Mouse (Mus musculus) gastrocnemius, adult 18-20 months (tissue): ENCODE measurements at regions not wholly inside any gene's neighbourhood (a gene's known extent, or its start where the extent isn't known, plus 50 kb on each side); places are given as distances from the start of the nearest gene placed in this dataset.

Experiments
- DNase-seq: peaks from one replicate; pipeline ENCODE4 v3.0.0; 2021; ENCODE audit warnings: low spot score

DNA sequence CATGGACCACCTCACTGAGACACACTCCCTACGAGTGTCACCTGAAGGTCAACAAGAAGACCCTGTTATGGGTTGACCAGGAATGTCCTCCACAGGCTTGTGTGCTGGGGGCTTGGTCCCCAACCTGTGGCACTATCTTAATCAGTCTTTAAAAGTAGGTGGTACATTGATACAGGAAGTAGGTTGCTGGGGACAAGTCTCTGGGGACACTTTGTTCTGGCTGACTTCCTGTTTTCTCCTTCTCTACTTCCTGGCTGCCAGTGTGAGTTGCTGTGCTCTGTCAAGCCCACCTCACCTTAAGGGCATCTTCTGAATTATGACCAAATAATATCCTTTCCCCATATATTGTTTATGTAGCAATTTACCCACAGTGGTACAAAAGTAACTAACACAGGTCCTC, 96.1 kb downstream of the Cct6b start:
- DNase-seq = no peak

DNA sequence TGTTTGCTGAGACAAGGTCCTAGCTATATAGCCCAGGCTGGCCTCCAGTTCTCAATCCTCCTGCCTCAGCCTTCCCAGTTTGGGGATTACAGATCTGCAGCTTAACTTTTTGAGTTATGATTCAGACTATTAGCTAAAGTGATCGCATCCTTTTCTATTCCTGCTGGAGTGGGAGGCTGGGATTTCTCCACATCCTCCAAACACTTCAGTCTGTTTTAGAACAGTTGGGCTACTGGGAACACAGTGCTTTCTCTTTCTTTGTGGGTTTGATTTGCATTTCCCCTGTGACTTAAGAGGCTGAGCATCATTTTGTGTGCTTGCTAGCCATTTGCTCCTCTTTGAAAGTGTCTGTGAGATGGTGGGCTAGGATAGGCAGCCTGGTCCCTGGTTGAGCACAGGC, 100.0 kb downstream of the Cct6b start:
- no peak for DNase-seq

DNA sequence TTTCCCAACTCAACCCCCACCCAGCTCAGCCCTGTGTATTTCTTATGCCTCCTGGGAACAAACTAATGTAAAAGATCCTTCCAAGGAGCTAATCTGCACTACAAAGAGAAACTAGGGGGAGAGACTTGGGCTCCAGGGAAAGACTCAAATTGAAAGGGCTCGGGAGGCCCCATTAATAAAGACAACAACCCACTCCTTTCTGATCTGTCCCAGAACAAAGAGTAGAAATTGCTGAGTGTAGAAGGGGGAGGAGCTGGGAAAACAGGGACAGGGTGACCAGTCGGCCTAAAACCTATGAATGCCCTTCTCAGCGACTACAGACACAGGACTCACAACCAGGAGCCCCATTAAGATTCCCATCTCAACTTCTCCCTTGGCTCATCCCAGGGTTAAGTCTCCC, 102.0 kb downstream of the Cct6b start:
- no peak for DNase-seq

DNA sequence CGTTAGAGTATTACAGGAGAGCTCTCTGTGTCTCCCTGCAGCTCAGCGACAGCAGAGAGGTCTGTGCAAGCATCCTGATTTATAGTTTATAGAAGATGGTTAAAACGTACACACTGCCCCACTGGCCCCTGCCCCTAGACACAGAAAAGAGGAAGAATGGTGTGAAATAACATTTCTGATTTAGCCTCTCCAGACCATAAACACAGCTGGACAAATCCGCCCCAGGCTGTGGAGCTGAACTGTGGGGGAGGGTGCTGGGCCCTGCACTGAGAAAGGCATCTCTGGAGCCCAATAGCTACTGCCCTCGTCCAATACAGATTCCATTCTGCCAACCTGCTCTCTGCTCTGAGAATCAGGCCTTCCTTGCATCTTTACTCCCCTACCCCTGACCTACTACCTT, 112.4 kb downstream of the Cct6b start:
- DNase-seq = no peak

DNA sequence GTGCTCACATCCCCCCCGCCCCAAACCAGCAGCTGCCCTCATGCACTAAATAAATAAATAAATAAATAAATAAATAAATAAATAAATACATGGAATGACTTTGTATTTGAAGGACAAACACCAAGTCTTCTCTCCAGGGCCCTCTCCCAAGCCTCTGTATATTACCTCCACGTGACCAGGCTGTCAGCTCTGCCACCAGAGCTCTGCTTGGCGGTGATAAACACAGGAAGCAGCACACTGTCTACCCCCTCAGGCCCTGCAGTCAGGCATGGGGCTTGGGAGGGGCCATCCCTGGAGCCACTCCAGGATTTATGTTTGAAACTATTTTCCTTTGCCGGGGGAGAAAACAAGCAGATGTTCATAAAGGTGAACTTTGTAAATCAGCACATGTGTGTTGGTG, 125.6 kb downstream of the Cct6b start:
- DNase-seq = no peak

DNA sequence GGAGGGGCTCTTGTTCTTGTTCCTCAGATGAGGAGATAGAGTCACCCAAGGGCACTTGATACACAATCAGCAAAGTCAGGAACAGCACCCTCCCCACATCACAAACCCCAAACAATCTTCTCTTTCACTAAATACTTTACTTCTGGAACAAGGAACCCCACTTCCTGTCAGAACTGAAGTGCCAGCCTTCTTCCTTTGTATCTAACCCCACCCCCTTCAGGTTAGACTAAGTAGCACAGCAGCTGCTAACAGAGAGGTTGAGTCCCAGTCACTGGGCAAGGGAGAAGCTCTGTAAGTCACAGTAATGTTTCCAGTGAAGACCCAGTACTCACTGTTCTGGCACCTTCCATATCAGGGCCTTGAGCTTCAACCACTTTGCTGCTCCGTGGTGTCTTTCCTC, 131.9 kb downstream of the Cct6b start:
- DNase-seq = no peak

DNA sequence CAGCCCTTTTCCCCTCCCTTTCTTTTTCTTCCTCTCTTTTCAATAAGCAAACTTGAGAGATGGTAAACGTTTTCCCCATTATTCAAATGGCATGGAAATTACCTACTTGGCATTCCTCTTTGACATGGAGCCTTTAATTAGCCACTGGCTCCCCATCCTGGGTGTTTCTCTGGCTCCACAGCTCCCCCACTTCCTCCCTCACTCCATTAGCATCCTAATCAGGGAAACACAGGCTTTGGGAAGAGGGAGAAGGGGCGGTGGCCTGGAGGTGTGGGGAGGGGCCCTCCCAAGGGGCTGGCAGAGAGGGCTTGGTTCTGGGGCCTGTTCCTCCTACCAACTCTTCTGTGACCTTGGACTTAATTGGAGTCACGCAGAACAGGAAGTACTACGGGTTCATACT, 132.7 kb downstream of the Cct6b start:
- no peak for DNase-seq

DNA sequence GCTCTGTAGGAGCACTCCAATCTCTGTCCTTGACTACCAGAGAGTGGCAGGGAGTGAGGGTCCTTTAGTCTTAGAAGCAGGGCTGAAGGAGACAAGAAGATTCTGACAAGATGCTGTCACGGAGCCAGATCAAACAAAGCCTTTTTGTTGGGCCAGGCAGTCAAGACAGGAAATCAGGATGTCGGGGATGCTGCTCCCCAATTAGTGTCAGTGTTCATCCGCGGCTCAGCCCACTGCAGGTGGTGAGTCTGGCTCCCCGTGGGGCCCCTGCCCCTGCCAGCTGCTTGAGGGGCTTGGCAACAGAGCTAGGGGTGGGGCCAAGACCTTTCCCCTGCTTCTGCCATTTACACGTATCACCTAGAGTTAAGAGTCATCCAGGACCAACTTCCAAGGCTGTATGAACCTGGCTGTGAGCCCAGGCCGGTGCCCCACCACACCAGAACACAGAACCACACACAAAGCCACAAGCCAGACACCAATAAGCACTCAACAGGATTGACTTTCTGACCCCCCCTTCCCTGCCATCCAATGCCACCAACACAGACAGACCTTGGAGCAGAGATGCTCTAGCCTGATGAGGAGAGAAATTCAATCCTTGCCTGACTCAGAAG, 137.5 kb downstream of the Cct6b start:
- no peak for DNase-seq

DNA sequence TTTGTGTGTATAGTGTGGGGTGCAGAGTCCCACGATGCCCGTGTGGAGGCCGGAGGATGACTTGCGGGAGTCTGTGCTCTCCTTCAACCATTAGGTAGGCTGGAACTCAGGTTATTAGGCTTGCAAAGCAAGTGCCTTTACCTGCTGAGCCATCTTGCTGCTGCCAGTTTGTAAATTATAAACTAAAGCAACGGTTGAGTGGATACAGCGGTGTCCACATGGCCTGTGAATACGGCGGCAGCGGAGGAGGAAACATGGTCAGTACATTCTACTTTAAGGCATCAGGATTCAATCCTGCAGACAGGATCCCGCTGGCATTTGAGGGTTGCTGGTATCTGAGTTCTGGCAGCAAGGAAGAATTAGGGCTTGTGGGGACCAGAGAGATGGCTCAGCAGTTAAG, 143.1 kb downstream of the Cct6b start:
- DNase-seq = no peak

DNA sequence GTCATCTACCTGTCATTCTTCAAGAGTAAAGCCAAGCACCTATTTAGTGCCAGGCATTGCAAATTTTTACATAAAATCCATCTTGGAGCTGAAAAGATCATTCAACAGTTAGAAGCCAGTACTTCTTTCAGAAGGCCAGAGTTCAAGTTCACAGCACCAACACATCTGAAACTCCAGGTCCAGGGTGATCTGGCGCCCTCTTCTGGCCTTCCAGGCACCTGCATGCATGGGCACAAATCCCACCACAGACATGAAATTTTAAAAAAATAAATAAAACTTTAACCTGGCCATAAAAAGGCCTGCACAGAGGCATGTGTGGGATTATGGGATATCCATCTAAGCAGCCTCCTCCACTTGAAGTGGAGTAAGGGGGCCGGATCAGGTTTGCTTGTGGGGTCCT, 144.7 kb downstream of the Cct6b start:
- DNase-seq = no peak

DNA sequence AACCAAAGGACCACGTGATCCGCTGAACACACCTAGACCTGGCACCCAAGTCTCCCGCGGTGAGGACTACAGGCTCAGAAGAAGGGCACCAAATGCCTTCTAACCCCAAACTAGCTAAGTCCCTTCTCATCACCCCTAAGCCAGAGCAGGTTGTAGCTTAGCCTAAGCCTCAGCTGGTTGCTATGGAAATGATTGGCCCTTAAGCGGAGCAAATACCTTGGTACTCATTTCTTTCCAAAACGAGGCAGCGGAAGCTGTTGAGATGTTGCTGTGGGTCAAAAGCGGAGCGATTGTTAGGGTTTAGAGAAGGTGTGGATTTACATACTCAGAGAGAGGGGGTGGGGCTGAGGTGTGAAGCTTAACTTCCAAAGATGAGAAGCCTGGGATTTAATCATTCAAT, 145.7 kb downstream of the Cct6b start:
- DNase-seq = no peak

DNA sequence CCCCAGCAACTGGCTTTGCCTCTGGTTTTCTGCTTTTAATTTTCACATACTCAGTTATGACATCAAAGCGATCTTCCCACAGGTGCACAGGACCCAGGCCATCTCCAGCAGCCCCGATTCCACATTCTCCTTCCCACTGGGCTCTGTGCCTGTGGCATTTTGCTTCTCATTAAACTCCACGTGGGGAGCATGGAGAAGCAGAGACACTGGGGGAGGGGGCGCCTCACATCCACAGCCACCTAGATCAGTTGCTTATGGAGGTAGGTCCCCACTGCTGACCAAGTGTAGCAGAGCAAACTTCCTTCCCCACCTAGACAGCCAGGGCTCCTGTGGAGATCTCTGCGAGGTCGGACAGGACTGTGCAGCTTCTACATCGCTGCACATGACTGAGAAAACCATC, 147.3 kb downstream of the Cct6b start:
- DNase-seq = no peak

DNA sequence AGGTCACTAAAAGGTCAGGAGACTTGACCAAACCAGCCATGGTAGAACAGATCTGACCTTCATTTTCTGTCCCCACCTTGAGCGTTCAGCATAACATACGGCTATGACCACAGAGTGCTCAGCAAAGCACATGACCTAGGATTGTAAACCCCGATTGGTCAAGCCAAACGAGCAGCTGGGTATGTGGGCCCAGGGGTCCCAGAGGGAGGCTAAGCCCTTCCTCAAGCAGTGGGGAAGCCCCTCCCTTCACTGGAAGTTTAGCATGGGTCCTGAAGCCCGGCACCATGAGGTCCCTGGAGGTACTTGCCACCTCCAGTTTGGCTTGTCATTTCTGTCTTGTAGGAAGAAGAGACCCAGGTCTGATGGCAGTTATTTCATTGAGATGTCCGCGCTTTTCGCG, 149.8 kb downstream of the Cct6b start:
- DNase-seq = no peak

DNA sequence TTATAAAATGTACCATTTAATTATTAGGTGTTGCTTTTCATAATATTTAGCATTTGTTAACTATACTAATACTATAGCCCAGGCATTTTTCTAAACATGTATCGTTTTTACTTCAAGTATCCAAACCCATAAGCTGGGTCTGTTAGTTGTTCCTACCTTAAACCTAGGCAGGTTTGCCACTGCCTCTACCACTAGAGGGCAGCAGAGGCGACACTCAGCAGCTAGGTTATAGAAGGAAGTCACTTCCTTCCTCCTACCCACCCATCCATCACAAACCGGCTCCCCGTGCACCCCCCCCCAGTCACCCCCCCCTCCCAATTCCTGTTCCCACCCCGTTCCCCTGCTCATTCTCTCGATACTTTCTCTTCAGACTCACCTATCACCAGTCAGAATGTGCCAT, 150.6 kb downstream of the Cct6b start:
- peak; percentile 50 for DNase-seq

DNA sequence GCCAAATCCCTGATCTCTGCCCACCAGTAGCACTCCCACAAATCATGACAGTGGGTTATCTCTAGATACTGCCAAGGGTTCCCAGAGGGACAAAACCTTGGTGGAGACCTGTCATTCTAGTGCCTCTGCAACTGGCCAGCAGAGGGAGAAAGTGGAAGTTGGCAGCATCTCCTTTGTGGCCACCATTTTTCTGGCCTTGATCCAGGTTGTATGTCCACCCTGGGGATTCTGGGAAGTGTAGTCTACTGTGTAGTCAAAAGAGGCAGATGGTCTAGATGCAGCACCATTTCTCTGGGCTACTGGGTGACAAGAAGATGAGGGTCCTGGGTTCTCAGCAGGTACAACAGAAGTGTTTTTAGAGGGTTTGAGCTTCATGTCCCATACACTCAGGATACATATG, 152.1 kb downstream of the Cct6b start:
- peak; percentile 42 for DNase-seq

DNA sequence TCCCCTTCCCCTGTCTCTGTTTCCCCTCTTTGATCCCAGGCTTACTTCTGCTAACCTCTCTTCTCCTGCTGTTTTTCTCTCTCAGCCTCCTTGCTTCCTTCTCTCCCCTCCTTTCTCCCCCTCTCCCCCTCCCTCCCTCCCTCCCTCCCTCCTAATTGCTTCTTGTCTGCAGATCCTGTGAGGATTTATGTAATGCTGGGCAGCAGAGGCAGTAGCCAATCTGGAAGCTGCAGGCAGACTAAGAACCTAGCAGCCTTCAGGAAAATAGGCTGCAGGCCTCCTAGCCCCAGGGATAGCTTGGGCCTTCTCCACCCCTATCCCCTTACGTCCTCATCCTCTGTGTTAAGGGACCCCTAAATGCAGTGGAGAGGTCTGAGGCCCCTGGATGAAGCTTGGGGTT, 155.2 kb downstream of the Cct6b start:
- DNase-seq = no peak

DNA sequence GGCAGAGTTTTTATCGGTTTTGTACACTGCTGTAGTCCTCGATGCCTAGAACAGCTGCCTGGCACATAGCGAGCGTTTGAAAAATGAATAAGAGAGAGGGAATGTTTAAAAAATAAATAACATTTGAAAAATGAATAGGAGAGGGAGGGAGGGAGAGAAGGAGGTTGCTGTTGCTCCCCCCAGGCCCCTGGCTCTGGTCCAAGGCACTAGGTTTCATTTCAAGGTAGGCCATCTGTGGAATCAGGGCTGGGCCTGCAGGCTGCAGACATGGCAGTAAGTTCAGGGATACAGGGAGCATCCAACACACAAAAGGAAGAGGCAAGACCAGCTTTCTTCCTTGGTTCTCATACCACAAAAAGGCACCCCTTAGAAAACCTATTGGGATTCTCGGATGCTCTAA, 156.5 kb downstream of the Cct6b start:
- no peak for DNase-seq

DNA sequence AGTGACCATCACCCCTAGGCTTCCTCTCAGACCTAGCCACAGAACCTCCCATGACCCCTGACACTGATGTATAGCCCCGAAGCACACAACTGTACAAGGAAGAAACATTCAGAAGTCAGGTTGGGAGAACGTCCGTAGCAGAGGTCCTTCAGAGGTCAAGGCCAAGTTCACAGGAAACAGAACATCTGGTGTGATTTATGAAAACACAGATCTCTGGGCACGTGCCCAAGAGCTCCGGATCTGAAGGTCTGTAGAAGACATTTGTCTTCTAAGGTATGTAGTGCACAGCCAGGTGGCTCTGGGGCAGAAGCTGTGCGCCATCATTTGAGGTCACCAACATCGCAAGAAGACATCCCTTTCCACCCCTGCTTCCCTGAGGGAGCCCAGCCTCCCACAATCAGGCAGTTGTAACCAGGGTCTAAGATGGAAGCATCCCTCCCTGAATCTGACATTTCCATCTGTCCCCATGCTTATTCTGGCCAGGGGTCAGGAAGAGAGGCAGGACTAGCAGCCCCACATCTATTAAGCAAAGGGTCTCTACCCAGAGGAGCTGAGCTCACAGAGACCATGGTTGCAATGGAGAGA, 159.8 kb downstream of the Cct6b start:
- DNase-seq = no peak

DNA sequence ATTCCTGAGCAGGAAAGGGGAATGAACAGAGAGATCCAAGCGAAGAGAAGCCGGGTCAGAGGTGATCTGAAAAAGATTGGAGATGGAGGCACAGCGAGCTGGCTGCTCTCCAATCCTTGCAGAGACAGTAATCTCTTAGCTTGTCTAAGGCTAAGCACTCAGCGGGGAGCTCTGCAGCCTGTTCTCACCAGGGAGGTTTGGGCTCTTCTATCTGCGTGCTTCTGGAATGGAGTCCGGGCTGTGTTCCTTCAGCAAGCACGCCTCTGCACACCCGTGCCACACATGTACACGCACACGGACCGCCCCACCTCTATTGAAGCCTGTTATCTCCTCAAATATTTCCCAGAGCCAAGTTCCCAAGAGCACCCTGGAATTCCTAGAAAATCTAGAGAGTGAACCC, 161.3 kb downstream of the Cct6b start:
- DNase-seq = no peak

DNA sequence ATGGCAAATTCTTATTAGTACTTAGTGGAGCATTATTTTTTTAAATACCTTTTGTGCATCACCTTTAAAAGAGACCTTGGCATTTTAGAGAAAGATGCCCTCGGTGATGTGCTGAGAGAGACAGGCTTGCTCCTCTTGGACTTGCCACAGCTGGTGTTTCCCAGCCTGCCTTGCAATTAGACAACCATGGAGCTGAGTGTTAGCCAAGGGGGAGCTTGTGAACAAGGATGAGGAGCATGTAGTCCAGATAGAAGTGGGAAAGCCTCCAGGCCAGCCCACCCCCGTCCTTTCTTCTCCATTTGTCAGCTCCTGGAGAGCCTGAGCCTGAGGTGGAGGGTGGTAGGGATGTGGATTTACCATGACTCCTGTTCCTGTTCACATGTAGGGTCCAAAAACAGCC, 161.9 kb downstream of the Cct6b start:
- no peak for DNase-seq

DNA sequence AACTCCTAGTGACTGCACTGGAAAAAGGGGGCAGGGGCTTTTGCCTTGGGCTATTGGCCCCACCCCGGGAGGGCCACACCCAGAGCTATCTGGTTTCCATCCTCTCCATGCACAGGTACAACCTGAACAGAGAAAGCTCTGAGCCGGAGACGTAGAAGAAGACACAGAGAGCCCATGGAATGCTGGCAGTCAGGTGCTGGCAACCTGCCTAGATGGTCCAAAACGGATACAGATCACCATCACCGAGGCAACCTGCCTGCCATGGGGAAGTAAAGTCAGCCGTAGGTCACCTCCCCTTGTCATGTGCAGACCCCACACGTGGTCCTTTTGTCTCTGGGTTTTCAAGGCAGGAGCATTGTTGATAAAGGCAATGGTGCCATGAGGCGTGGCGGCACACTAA, 164.0 kb downstream of the Cct6b start:
- no peak for DNase-seq

DNA sequence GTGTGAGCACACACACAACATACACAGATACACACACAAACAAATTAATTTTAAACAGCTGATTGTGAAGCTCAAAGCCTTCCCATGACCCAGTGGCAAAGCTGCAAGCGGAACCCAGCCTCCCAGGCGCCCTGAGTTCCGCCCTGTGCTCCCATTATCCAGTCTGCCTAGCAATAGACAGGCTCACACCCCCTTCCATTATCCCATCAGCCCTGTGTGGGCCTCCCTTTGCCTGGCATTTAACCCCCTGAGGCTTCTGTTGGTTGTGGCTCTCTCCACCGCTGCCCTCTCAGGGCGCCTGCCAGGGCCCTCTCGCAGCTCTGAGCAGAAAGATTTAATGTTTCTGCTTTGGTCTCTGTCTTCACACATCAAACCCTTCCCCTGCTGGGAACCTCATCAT, 166.4 kb downstream of the Cct6b start:
- DNase-seq = no peak

DNA sequence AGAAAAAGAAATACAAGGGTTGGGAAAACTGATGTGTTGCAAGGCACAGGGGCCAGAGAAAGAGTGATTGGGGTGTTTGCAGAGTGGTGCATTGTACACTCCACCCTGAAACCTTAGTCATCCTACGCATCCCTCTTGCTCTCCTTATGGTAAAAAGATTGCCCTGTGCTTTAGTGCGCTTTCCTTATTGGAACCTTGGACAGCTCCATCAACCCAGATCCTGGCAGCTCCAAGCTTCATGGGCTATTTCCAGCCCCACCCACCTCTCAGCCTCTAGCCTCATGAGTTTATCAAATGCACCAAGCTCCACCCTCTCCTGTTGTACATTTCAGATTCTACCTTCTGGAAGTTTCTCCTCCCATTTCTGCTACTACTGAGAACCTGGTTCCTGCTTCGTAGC, 167.3 kb downstream of the Cct6b start:
- DNase-seq = no peak

DNA sequence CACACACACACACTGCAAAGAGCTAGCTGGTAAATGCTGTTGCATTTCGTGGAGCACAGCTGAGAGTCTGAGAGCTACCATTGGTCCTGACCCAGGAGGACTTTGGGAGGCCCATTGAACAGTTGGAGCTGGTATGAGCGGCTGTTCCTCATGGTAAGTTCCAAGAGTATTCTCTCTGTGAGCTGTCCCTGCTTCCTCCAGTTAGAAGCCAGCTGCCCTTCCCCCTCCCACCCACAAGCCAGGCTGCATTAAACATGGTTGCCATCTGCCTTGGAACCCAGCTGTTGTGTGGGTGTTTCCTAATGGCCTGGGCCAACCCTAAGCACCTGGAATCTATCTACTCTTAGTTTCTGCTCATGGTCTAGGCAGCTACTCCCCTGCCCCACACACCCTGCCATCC, 174.4 kb downstream of the Cct6b start:
- DNase-seq = no peak
